Mouse (Mus musculus) WW6 (cell line): ENCODE measurements around the gene Man2a1.
"Not testable (repeated sequence)": the region's sequence is repeated elsewhere in the genome, so short reads cannot be mapped to it uniquely, and the experiment has no call there.

ENCODE experiments used
- DNase-seq: peaks from one replicate; pipeline ENCODE4 v3.0.0-alpha.2; 2013; ENCODE audit warnings: low read depth, low spot score

Man2a1 gene

GRCm38 (mm10) chr17:64754142-64754863, 153.8 kb downstream of the Man2a1 start:
- no peak for DNase-seq

GRCm38 (mm10) chr17:64755191-64755590, 154.7 kb downstream of the Man2a1 start:
- DNase-seq, result no peak

GRCm38 (mm10) chr17:64762651-64763050, 162.1 kb downstream of the Man2a1 start:
- DNase-seq, result not testable (repeated sequence)

- no peak for DNase-seq
These were observed 163.0 kb downstream of the Man2a1 start for GRCm38 (mm10) chr17:64763491-64763890.

- no peak for DNase-seq
These were observed 163.9 kb downstream of the Man2a1 start for GRCm38 (mm10) chr17:64764175-64765122.

- DNase-seq, result no peak
These were observed 164.8 kb downstream of the Man2a1 start for GRCm38 (mm10) chr17:64765286-64765685.

GRCm38 (mm10) chr17:64766507-64766906, 166.0 kb downstream of the Man2a1 start:
- DNase-seq, result no peak

- no peak for DNase-seq
These were observed 169.7 kb downstream of the Man2a1 start for GRCm38 (mm10) chr17:64770277-64770676.

GRCm38 (mm10) chr17:64772611-64773010, 172.1 kb downstream of the Man2a1 start:
- DNase-seq, result no peak

- no peak for DNase-seq
These were observed 173.7 kb downstream of the Man2a1 start for GRCm38 (mm10) chr17:64774218-64774617.

GRCm38 (mm10) chr17:64778300-64778699, 177.8 kb downstream of the Man2a1 start:
- no peak for DNase-seq

- no peak for DNase-seq
These were observed 178.2 kb downstream of the Man2a1 start for GRCm38 (mm10) chr17:64778756-64779155.

GRCm38 (mm10) chr17:64780753-64781490, 180.4 kb downstream of the Man2a1 start:
- DNase-seq, result no peak

GRCm38 (mm10) chr17:64782307-64782706, 181.8 kb downstream of the Man2a1 start:
- DNase-seq, result no peak

GRCm38 (mm10) chr17:64785961-64786360, 185.4 kb downstream of the Man2a1 start:
- DNase-seq, result no peak

GRCm38 (mm10) chr17:64788301-64788700, 187.8 kb downstream of the Man2a1 start:
- no peak for DNase-seq

- DNase-seq, result no peak
These were observed 188.6 kb downstream of the Man2a1 start for GRCm38 (mm10) chr17:64789175-64789574.

- no peak for DNase-seq
These were observed 191.5 kb downstream of the Man2a1 start for GRCm38 (mm10) chr17:64792076-64792475.

GRCm38 (mm10) chr17:64792623-64793022, 192.1 kb downstream of the Man2a1 start:
- no peak for DNase-seq

- DNase-seq, result no peak
These were observed 201.8 kb downstream of the Man2a1 start for GRCm38 (mm10) chr17:64802168-64802955.

- no peak for DNase-seq
These were observed 202.4 kb downstream of the Man2a1 start for GRCm38 (mm10) chr17:64802956-64803275.
